Mouse (Mus musculus): ENCODE data around the gene Abcd3. TPM values are rescaled to one million over a fixed set of nuclear protein-coding genes. Genes with fewer than 3 reads are reported as not detected.

The Abcd3 gene
- 10 to 100 TPM; 33.2 to 39.3 (median 34.6) TPM for total RNA-seq (2022)

- DNase-seq (ENCODE audit: low spot score in 2 of 2): peak; percentile 76 to 79
These were observed at the start of gene Abcd3 for GRCm38 (mm10) chr3:121814877-121815548. Gene Abcd3, minus strand, starts transcription at chr3:121815302.

GRCm38 (mm10) chr3:121859142-121859541 lies 44.0 kb upstream of the Abcd3 start:
- DNase-seq (ENCODE audit: low spot score in 2 of 2): no peak

- no peak for DNase-seq (ENCODE audit: low spot score in 2 of 2)
These were observed 41.0 kb upstream of the Abcd3 start for GRCm38 (mm10) chr3:121856131-121856530.

GRCm38 (mm10) chr3:121853781-121854520 lies 38.8 kb upstream of the Abcd3 start:
- DNase-seq (ENCODE audit: low spot score in 2 of 2): no peak

- no peak for DNase-seq (ENCODE audit: low spot score in 2 of 2)
These were observed 37.1 kb upstream of the Abcd3 start for GRCm38 (mm10) chr3:121852074-121852826.

GRCm38 (mm10) chr3:121851006-121851405 lies 35.9 kb upstream of the Abcd3 start:
- no peak for DNase-seq (ENCODE audit: low spot score in 2 of 2)

GRCm38 (mm10) chr3:121850381-121850780 lies 35.3 kb upstream of the Abcd3 start:
- no peak for DNase-seq (ENCODE audit: low spot score in 2 of 2)

- DNase-seq (ENCODE audit: low spot score in 2 of 2): no peak
These were observed 32.2 kb upstream of the Abcd3 start for GRCm38 (mm10) chr3:121847296-121847695.

- no peak for DNase-seq (ENCODE audit: low spot score in 2 of 2)
These were observed 29.6 kb upstream of the Abcd3 start for GRCm38 (mm10) chr3:121844658-121845057.

GRCm38 (mm10) chr3:121844013-121844412 lies 28.9 kb upstream of the Abcd3 start:
- no peak for DNase-seq (ENCODE audit: low spot score in 2 of 2)

GRCm38 (mm10) chr3:121843254-121843653 lies 28.2 kb upstream of the Abcd3 start:
- no peak for DNase-seq (ENCODE audit: low spot score in 2 of 2)

- no peak for DNase-seq (ENCODE audit: low spot score in 2 of 2)
These were observed 27.3 kb upstream of the Abcd3 start for GRCm38 (mm10) chr3:121842306-121842860.

GRCm38 (mm10) chr3:121841412-121842014 lies 26.4 kb upstream of the Abcd3 start:
- no peak for DNase-seq (ENCODE audit: low spot score in 2 of 2)

- DNase-seq (ENCODE audit: low spot score in 2 of 2): no peak
These were observed 25.2 kb upstream of the Abcd3 start for GRCm38 (mm10) chr3:121840351-121840750.

GRCm38 (mm10) chr3:121834732-121835131 lies 19.6 kb upstream of the Abcd3 start:
- DNase-seq (ENCODE audit: low spot score in 2 of 2): no peak

- no peak for DNase-seq (ENCODE audit: low spot score in 2 of 2)
These were observed 19.1 kb upstream of the Abcd3 start for GRCm38 (mm10) chr3:121834250-121834649.

GRCm38 (mm10) chr3:121825092-121825491 lies 10.0 kb upstream of the Abcd3 start:
- no peak for DNase-seq (ENCODE audit: low spot score in 2 of 2)

- no peak for DNase-seq (ENCODE audit: low spot score in 2 of 2)
These were observed 9.2 kb upstream of the Abcd3 start for GRCm38 (mm10) chr3:121824319-121824718.

GRCm38 (mm10) chr3:121822643-121823042 lies 7.5 kb upstream of the Abcd3 start:
- no peak for DNase-seq (ENCODE audit: low spot score in 2 of 2)

- DNase-seq (ENCODE audit: low spot score in 2 of 2): no peak
These were observed 6.5 kb upstream of the Abcd3 start for GRCm38 (mm10) chr3:121821559-121822143.

GRCm38 (mm10) chr3:121819693-121820200 lies 4.6 kb upstream of the Abcd3 start:
- no peak for DNase-seq (ENCODE audit: low spot score in 2 of 2)
